Mouse (Mus musculus): Measurements from ENCODE around the gene Phospho2.

Gene Phospho2

DNA sequence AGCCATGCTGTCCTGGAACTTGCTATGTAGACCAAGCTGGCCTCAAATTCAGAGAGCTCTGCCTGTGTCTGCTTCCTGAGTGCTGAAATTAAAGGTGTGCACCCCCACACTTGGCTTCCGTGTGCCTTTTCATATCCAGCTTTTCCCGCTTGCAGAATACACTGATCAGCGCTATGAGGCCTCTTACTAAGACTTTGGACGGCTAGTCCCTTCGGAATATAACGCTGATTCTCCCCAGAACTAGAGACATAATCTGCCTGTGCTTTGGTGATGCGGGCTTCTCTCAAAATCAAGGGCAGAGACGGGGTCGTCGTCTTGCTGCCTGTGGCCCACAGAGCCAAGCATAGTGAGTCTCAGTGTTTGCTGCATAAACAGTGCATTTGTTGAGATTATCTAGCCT, 36.5 kb downstream of the Phospho2 start:
- DNase-seq = no peak

- DNase-seq = no peak
These were observed 37.0 kb downstream of the Phospho2 start for GRCm38 (mm10) chr2:69826380-69826779.

DNA sequence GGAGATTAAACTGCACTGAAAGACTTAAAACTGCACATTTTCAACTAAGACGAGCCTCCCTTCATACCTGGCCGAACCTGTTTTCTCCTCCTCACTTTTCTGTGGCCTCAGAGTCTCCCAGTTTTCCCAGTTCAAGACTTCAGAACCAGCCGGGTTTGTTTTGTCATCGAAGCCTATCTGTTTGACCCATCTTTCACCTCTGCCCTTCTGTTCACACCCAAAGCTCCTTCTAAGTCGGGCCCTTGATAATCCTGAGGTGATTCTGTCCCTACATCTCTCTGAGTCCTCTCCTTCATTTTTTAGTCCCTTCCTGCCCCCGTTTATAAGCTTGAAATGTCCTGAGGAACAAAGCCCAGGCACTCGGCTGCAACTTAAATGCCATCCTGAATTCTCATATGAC, 38.6 kb downstream of the Phospho2 start:
- no peak for DNase-seq

DNA sequence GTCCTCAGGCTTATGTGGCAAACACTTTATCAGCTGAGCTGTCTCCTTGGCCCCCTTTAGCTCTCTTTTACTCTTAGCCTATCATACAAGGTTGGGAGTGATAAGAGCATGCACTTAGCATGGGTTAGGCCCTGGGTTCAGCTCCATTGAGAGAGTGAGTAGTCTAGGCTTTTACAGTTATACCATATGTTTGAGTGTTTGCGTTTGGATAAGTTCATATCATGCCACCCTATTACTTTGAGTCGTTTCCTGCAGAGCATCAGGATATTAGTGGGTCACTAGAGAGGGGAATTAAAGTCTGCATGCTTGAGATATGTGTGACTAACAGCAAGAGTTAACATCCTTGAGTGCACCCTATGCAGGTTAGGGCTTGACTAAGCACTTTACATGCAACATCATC, 40.3 kb downstream of the Phospho2 start:
- no peak for DNase-seq

DNA sequence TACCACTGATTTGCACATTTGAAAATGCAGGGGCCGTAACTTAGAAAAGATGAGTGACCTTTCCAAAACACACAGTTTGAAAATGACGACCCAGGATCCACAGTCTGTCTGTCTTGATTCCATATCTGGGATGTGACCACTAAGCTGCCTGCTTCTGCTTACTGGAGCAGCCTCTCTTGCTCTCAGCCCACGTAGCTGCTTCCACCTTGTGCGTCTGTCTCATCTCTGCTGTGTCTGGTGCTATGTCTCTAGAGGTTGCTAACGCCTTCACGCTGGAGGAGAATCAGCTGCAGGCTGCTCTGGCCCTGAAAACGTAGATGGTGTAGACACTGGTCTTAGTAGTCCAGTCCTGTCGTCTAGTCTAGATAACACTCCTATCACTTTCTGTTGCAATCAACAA, 40.7 kb downstream of the Phospho2 start:
- DNase-seq = no peak

DNA sequence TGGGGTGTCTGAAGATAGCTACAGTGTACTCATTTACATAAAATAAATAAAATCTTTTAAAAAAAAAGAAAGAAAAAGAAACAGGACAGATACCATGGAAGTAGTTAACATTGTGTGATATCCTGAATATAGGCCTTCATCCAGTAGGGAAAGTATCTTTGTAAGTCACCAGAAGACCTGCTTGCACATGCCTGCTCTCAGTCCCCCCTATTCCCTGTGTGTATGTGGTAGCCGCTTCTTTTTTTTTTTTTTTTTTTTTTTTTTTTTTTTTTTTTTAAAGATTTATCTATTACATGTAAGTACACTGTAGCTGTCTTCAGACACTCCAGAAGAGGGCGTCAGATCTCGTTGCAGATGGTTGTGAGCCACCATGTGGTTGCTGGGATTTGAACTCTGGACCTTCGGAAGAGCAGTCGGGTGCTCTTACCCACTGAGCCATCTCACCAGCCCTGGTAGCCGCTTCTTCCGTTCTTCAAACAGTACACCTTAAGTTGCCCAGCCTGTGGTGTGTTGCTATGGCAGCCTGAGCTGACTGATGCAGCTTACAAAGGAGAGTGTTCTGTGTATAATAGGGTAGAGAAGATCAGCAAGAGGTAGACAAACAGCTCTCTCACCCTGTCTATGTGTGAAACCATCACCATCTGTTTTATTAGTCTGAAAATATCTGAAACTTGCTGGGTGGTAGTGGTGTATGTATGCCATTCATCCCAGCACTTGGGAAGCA, 48.0 kb downstream of the Phospho2 start:
- DNase-seq = no peak

DNA sequence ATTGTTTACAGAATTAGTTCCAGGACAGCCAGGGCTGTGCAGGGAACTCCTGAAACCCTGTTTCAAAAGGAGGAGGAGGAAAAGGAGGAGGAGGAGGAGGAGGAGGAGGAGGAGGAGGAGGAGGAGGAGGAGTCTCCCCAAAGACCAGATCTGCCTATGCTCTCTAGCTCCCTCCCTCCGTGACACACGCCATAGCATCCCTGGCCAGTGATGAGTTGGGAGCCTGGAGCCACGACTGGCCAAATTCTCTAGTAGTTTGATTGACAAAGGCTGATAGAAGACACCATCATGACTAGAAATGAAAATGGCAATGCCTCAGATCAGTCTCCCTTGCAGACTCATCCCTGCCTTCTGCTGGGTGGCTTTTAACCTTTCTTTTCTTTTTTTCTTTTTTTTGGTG, 48.6 kb downstream of the Phospho2 start:
- no peak for DNase-seq

DNA sequence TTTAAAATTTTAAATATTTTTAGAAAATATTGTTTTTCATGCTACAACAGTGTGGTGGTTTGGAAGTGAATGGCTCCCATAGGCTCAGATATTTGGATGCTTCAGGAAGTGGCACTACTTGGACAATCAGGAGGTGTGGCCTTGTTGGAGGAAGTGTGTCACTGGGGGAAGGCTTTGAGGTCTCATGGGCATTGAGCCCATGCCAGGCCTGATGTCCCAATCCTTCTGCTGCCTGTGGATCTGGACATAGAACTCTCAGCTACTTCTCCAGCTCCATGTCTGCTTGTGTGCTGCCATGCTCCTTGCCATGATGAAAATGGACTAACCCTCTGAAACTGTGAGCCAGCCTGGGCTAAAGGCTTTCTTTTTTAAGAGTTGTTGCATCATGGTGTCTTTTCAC, 49.3 kb downstream of the Phospho2 start:
- DNase-seq = no peak

DNA sequence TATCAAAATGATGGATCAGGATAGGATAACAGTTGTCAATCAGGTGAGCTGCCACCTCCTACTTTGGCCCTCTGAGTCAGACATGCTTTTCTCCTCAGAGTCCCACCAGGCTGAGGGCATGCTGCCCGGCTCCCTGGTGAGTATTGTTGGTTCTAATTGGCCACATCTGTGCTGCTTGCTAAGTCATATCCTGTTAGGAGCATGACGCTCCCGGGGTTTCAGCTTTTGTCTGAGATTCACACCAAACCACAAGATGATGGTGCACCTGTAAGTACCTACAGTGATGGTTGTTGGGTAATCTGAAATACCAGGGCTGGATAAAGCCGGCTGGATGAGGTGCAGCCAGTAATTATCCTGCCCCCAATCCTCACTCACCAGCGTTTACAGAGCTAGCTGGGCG, 50.8 kb downstream of the Phospho2 start:
- DNase-seq = no peak

DNA sequence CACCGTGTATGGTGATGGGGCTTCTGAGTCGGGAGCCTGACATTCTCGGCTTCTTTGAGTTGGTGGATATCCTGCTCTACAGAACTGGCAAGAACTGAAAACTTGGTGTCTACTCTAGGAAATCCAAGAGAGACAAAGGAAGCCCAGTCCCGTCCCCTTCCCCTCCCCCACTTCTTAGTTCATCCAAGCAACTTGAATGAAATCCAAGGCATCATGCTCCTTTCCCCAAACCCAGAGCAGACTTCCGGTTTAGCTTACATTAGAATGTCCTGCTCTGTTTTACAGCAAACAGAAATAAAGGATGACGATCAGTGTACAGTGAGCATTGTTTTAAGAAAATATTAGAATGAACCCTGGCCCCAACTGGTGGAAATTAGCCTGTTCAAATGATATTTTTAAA, 59.8 kb downstream of the Phospho2 start:
- DNase-seq = no peak
